19 mouse cellular contexts compared by ENCODE assay signal in genomic region chr5:65071689-65072118, GRCm38 (mm10). TPM values are rescaled to one million over a fixed set of nuclear protein-coding genes. Genes with fewer than 3 reads are reported as not detected.
DNase-seq lines count a peak whose midpoint lies in the region; ATAC-seq lines count a peak whose summit lies in the region.
"Had no signal": no experiment of that assay in that cellular context is flagged by ENCODE, and none has a peak within 500 bp of the region (broad histone marks: within the 10 kb centered on the region; RNA-seq: fewer than 3 reads in every experiment).

No protein-coding gene starts in this region.

- no peak for DNase-seq in midbrain, embryonic 11.5 days (ENCODE audit: low spot score, missing footprints)
- no peak for DNase-seq in hindbrain, embryonic 14.5 days (ENCODE audit: low spot score)
- peak; percentile 83 for DNase-seq in retina, embryonic 14.5 days (ENCODE audit: low spot score)
- DNase-seq in gastrocnemius, postnatal 14 days = no peak
- DNase-seq in right cerebral cortex, postnatal 25 days = no peak
- DNase-seq: adrenal gland, adult 8-10 months; cerebellum, adult 9-10 months; gastrocnemius, adult 2 months; heart, adult 2 months; heart, postnatal 10 days; lung, embryonic 14.5 days had no signal

- no peaks in the 10 kb centered on the region for H3K27me3 ChIP-seq in midbrain, embryonic 12.5 days
- H3K27me3 ChIP-seq in midbrain, embryonic 11.5 days (ENCODE audit: control insufficient read depth, insufficient read depth, low read length) = no peaks in the 10 kb centered on the region
- no peaks in the 10 kb centered on the region for H3K27me3 ChIP-seq in forebrain, embryonic 12.5 days
- H3K27me3 ChIP-seq in hindbrain, embryonic 14.5 days (ENCODE audit: control insufficient read depth, insufficient read depth, low read length) = no peaks in the 10 kb centered on the region
- H3K27me3 ChIP-seq: intestine, embryonic 15.5 days; kidney, embryonic 15.5 days had no signal

- H3K9me3 ChIP-seq in midbrain, embryonic 12.5 days = no peaks in the 10 kb centered on the region
- no peaks in the 10 kb centered on the region for H3K9me3 ChIP-seq in midbrain, embryonic 11.5 days (ENCODE audit: control insufficient read depth, low read length)
- H3K9me3 ChIP-seq in forebrain, embryonic 12.5 days = no peaks in the 10 kb centered on the region
- H3K9me3 ChIP-seq in hindbrain, embryonic 14.5 days (ENCODE audit: control insufficient read depth, low read length) = no peaks in the 10 kb centered on the region
- H3K9me3 ChIP-seq: G1E; intestine, embryonic 15.5 days; kidney, embryonic 15.5 days had no signal

- no peak overlapping the region for H3K4me2 ChIP-seq in midbrain, embryonic 12.5 days (replicated peaks)
- no peak overlapping the region for H3K4me2 ChIP-seq in midbrain, embryonic 11.5 days
- no peak overlapping the region for H3K4me2 ChIP-seq in forebrain, embryonic 12.5 days
- H3K4me2 ChIP-seq in hindbrain, embryonic 14.5 days (replicated peaks) = no peak overlapping the region
- H3K4me2 ChIP-seq: intestine, embryonic 15.5 days; kidney, embryonic 15.5 days; lung, embryonic 14.5 days had no signal

- 22% methylated on average over 6 of the region's 6 CpGs for WGBS in midbrain, embryonic 12.5 days
- whole genome bisulfite sequencing in midbrain, embryonic 11.5 days = 27% methylated on average over 6 of the region's 6 CpGs
- 5% methylated on average over 6 of the region's 6 CpGs for WGBS in forebrain, embryonic 12.5 days
- WGBS in hindbrain, embryonic 14.5 days = 13% methylated on average over 6 of the region's 6 CpGs

- no peak overlapping the region for H3K4me3 ChIP-seq in midbrain, embryonic 12.5 days
- H3K4me3 ChIP-seq in midbrain, embryonic 11.5 days (ENCODE audit: low read depth, low read length) = no peak overlapping the region
- H3K4me3 ChIP-seq in forebrain, embryonic 12.5 days (replicated peaks) = no peak overlapping the region
- no peak overlapping the region for H3K4me3 ChIP-seq in hindbrain, embryonic 14.5 days (replicated peaks; ENCODE audit: low read length)
- H3K4me3 ChIP-seq: gastrocnemius, adult 2 months; heart, adult 2 months; intestine, embryonic 15.5 days; kidney, embryonic 15.5 days; layer of hippocampus, adult 2 months; myocyte had no signal

- H3K9ac ChIP-seq in midbrain, embryonic 12.5 days (replicated peaks) = no peak overlapping the region
- no peak overlapping the region for H3K9ac ChIP-seq in midbrain, embryonic 11.5 days (ENCODE audit: low read length)
- H3K9ac ChIP-seq in forebrain, embryonic 12.5 days = no peak overlapping the region
- no peak overlapping the region for H3K9ac ChIP-seq in hindbrain, embryonic 14.5 days
- H3K9ac ChIP-seq: intestine, embryonic 15.5 days; kidney, embryonic 15.5 days; lung, embryonic 14.5 days had no signal

- H3K4me1 ChIP-seq in midbrain, embryonic 12.5 days = no peaks in the 10 kb centered on the region
- H3K4me1 ChIP-seq in midbrain, embryonic 11.5 days (ENCODE audit: control insufficient read depth, insufficient read depth, low read length) = no peaks in the 10 kb centered on the region
- peaks cover 13% of the 10 kb centered on the region; the same call in 1 of the 2 replicates for H3K4me1 ChIP-seq in forebrain, embryonic 12.5 days
- 0 out of 2 replicates have a peak, but pooled peaks cover 5% of the 10 kb centered on the region for H3K4me1 ChIP-seq in hindbrain, embryonic 14.5 days (replicated peaks; ENCODE audit: control insufficient read depth, insufficient read depth, low read length)
- H3K4me1 ChIP-seq: intestine, embryonic 15.5 days; kidney, embryonic 15.5 days had no signal

- H3K36me3 ChIP-seq in midbrain, embryonic 12.5 days = no peaks in the 10 kb centered on the region
- no peaks in the 10 kb centered on the region for H3K36me3 ChIP-seq in midbrain, embryonic 11.5 days (ENCODE audit: control insufficient read depth, insufficient read depth, low read length)
- H3K36me3 ChIP-seq in forebrain, embryonic 12.5 days (replicated peaks) = no peaks in the 10 kb centered on the region
- H3K36me3 ChIP-seq in hindbrain, embryonic 14.5 days (replicated peaks; ENCODE audit: control insufficient read depth, insufficient read depth) = no peaks in the 10 kb centered on the region
- H3K36me3 ChIP-seq: G1E; intestine, embryonic 15.5 days; kidney, embryonic 15.5 days had no signal

- peak overlapping the region; percentile 57 for H3K27ac ChIP-seq in midbrain, embryonic 12.5 days (replicated peaks)
- H3K27ac ChIP-seq in midbrain, embryonic 11.5 days (ENCODE audit: low read depth, low read length) = no peak overlapping the region
- H3K27ac ChIP-seq in forebrain, embryonic 12.5 days = peak overlapping the region; percentile 71
- no peak overlapping the region; the same call in 1 of the 2 replicates for H3K27ac ChIP-seq in hindbrain, embryonic 14.5 days
- H3K27ac ChIP-seq: gastrocnemius, adult 2 months; heart, adult 2 months; intestine, embryonic 15.5 days; kidney, embryonic 15.5 days; layer of hippocampus, adult 2 months had no signal

- ATAC-seq in midbrain, embryonic 12.5 days (ENCODE audit: low FRiP score, low read depth) = peak; percentile 90
- ATAC-seq in midbrain, embryonic 11.5 days (ENCODE audit: low FRiP score) = no peak
- peak; percentile 81 for ATAC-seq in forebrain, embryonic 12.5 days (ENCODE audit: low FRiP score)
- peak; percentile 53; the same call in 1 of the 2 replicates for ATAC-seq in hindbrain, embryonic 14.5 days (ENCODE audit: low FRiP score)
- ATAC-seq: intestine, embryonic 15.5 days had no signal

- intact Hi-C loops in gastrocnemius, postnatal 14 days (cut with DNase I; ENCODE audit: low total_unique reads) = loop anchor here (10.0 kb wide), 1 partner anchor 133 kb away; no protein-coding TSS in a partner anchor

RNA-seq across cellular contexts. Expression of gene Tmem156, which starts 20.2 kb away (rescaled TPM):
- 0.18 TPM in 1 of 2 replicates, not detected in the other for polyA plus RNA-seq in midbrain, embryonic 12.5 days (2016; fragmentation: Nextera tagmentation; extraction: Ambion mirVana)
- 0.19 TPM in 1 of 2 replicates, not detected in the other for polyA plus RNA-seq in midbrain, embryonic 11.5 days (2014; fragmentation: Nextera tagmentation; extraction: Ambion mirVana)
- polyA plus RNA-seq in forebrain, embryonic 12.5 days (2016; fragmentation: Nextera tagmentation; extraction: Ambion mirVana) = 0.27 TPM in 1 of 2 replicates, not detected in the other
- not detected in 2 replicates for polyA plus RNA-seq in hindbrain, embryonic 14.5 days (2014; fragmentation: Nextera tagmentation; extraction: Ambion mirVana)
- total RNA-seq in gastrocnemius, postnatal 14 days (2021) = not detected
- total RNA-seq: gastrocnemius, adult 2 months had no signal
- polyA plus RNA-seq: G1E; heart, adult 2 months; liver, adult 2 months had no signal

RNA-seq across cellular contexts. Expression of gene Klhl5, which starts 35.6 kb away (rescaled TPM):
- polyA plus RNA-seq in midbrain, embryonic 12.5 days (2016; fragmentation: Nextera tagmentation; extraction: Ambion mirVana) = 27.2 and 29.8 TPM in 2 replicates
- polyA plus RNA-seq in midbrain, embryonic 11.5 days (2014; fragmentation: Nextera tagmentation; extraction: Ambion mirVana) = 18.7 and 20.6 TPM in 2 replicates
- 47.1 and 47.6 TPM in 2 replicates for polyA plus RNA-seq in forebrain, embryonic 12.5 days (2016; fragmentation: Nextera tagmentation; extraction: Ambion mirVana)
- polyA plus RNA-seq in hindbrain, embryonic 14.5 days (2014; fragmentation: Nextera tagmentation; extraction: Ambion mirVana) = 49.2 and 53.1 TPM in 2 replicates
- total RNA-seq in gastrocnemius, postnatal 14 days (2021) = 10 to 100 TPM in 1 of 2 experiments, 1 to 10 TPM in 1; 9.0 to 10.0 TPM

Comparison
In these comparisons a context has a peak if more than half of its experiments do, and no peak if none do; other contexts are left out.
1. H3K27ac ChIP-seq: peak in midbrain, embryonic 12.5 days (single experiment) and forebrain, embryonic 12.5 days (single experiment); none in midbrain, embryonic 11.5 days (single experiment) and hindbrain, embryonic 14.5 days (single experiment).